Mouse (Mus musculus) heart, postnatal 0 days (tissue): Measurements from ENCODE around the gene Lrp2. TPM values are rescaled to one million over a fixed set of nuclear protein-coding genes. Genes with fewer than 3 reads are reported as not detected.

Source experiments
- ATAC-seq: fragments of 200-750 bp; cut with Nextera tagmentation; 2 replicates; pipeline ENCODE4 v1.8.0; 2017; ENCODE audit warnings: low read depth, moderate number of reproducible peaks, moderate library complexity; ENCODE audit not compliant: insufficient read depth
- DNase-seq: peaks from one replicate; pipeline ENCODE4 v3.0.0-alpha.2; 2016; ENCODE audit warnings: low spot score
- H3K27ac ChIP-seq: fragments of 300-500 bp; sonication (generic); 2 replicates; pipeline ENCODE4 v1.5.1; 2014; ENCODE audit warnings: low read depth, mild to moderate bottlenecking
- H3K27me3 ChIP-seq: fragments of 300-500 bp; sonication (generic); 2 replicates; pipeline ENCODE4 v1.6.1; 2014; ENCODE audit warnings: low read length, mixed read lengths; ENCODE audit not compliant: control insufficient read depth, insufficient read depth
- H3K36me3 ChIP-seq: fragments of 300-500 bp; sonication (generic); replicated peaks from 2 replicates; pipeline ENCODE4 v1.6.1; 2014; ENCODE audit warnings: low read length, mixed read lengths; ENCODE audit not compliant: control insufficient read depth, insufficient read depth
- H3K4me1 ChIP-seq: fragments of 300-500 bp; sonication (generic); 2 replicates; pipeline ENCODE4 v1.6.1; 2014; ENCODE audit warnings: antibody characterized with exemption; ENCODE audit not compliant: control insufficient read depth, insufficient read depth
- H3K4me2 ChIP-seq: fragments of 300-500 bp; sonication (generic); 2 replicates; pipeline ENCODE4 v1.6.1; 2014; ENCODE audit warnings: low read depth, mild to moderate bottlenecking, low read length, moderate library complexity
- H3K4me3 ChIP-seq: fragments of 300-500 bp; sonication (generic); 2 replicates; pipeline ENCODE4 v1.5.1; 2014; ENCODE audit warnings: low read depth, low read length
- H3K9ac ChIP-seq: fragments of 300-500 bp; sonication (generic); replicated peaks from 2 replicates; pipeline ENCODE4 v1.6.1; 2014; ENCODE audit warnings: low read depth, low read length, mixed read lengths
- H3K9me3 ChIP-seq: fragments of 300-500 bp; sonication (generic); replicated peaks from 2 replicates; pipeline ENCODE4 v1.6.1; 2016; ENCODE audit warnings: low read length; ENCODE audit not compliant: control insufficient read depth
- CTCF ChIP-seq: IDR thresholded peaks from 2 replicates; pipeline ENCODE4 v1.5.1; 2016; ENCODE audit warnings: antibody characterized with exemption, control low read depth, low read depth
- EP300 ChIP-seq: IDR thresholded peaks from 2 replicates; pipeline ENCODE4 v1.6.1; 2016; ENCODE audit warnings: antibody characterized with exemption, low read depth
- WGBS: fragments of 180-500 bp; shearing (Covaris S2); extraction: QIAGEN DNeasy Blood & Tissue Kit; methylation state at CpG from one replicate; pipeline ENCODE4 v1.1.7; 2014; 5-methylcytosine and 5-hydroxymethylcytosine counted together
- polyA plus RNA-seq: library from polyadenylated mRNA; unstranded; fragments of >200 nt; fragmentation: Nextera tagmentation; extraction: Ambion mirVana; gene quantifications from 2 replicates; pipeline ENCODE4 v1.2.1, GENCODE M21; 2015
- total RNA-seq: library from RNA; depleted of rRNA; stranded (reverse); fragments of >200 nt; gene quantifications from 2 replicates; pipeline ENCODE4 v1.2.3, GENCODE M21; 2014; ENCODE audit warnings: low replicate concordance

Lrp2 gene
- total and polyA plus RNA-seq, 2 experiments from 2014 or later = 0.23 to 3.2 TPM

- Histone ChIP-seq H3K27ac (no peak overlapping the region), H3K4me3 (no peak overlapping the region), H3K4me2 (no peak overlapping the region), H3K36me3 (no peaks in the 10 kb centered on the region), H3K27me3 (no peaks in the 10 kb centered on the region), H3K4me1 (0 out of 2 replicates have a peak, but pooled peaks cover 5% of the 10 kb centered on the region), H3K9me3 (no peaks in the 10 kb centered on the region), H3K9ac (no peak overlapping the region)
- ATAC-seq = peak; percentile 41; the same call in 1 of the 2 replicates
- TF ChIP-seq CTCF = peak; percentile 36
- TF ChIP-seq EP300 = no peak
- WGBS = 78% methylated on average over 4 of the region's 4 CpGs
- DNase-seq = peak; percentile 19
Measured at GRCm38 (mm10) chr2:69471837-69472236, 114.0 kb downstream of the Lrp2 start.

- TF ChIP-seq CTCF (no peak), EP300 (no peak)
- no peaks in the 10 kb centered on the region for H3K36me3 ChIP-seq
- no peak overlapping the region for H3K4me2 ChIP-seq
- H3K27me3 ChIP-seq = no peaks in the 10 kb centered on the region
- no peak overlapping the region for H3K9ac ChIP-seq
- no peaks in the 10 kb centered on the region for H3K4me1 ChIP-seq
- ATAC-seq (no peak), DNase-seq (no peak)
- H3K4me3 ChIP-seq = no peak overlapping the region
- 61% methylated on average over 6 of the region's 6 CpGs for WGBS
- H3K9me3 ChIP-seq = no peaks in the 10 kb centered on the region
- H3K27ac ChIP-seq = no peak overlapping the region
Measured at GRCm38 (mm10) chr2:69463609-69464008, 122.3 kb downstream of the Lrp2 start.

GRCm38 (mm10) chr2:69459481-69459880, 126.4 kb downstream of the Lrp2 start:
- Histone ChIP-seq H3K27me3 (no peaks in the 10 kb centered on the region), H3K9me3 (no peaks in the 10 kb centered on the region), H3K4me3 (no peak overlapping the region), H3K36me3 (no peaks in the 10 kb centered on the region), H3K4me2 (no peak overlapping the region), H3K9ac (no peak overlapping the region), H3K27ac (no peak overlapping the region), H3K4me1 (no peaks in the 10 kb centered on the region)
- TF ChIP-seq EP300 = no peak
- TF ChIP-seq CTCF = no peak
- DNase-seq (no peak), ATAC-seq (no peak)
- 89% methylated on average over 17 of the region's 17 CpGs for WGBS

- Histone ChIP-seq H3K9ac (no peak overlapping the region), H3K27me3 (no peaks in the 10 kb centered on the region), H3K27ac (no peak overlapping the region), H3K4me3 (no peak overlapping the region), H3K4me1 (no peaks in the 10 kb centered on the region), H3K9me3 (no peaks in the 10 kb centered on the region), H3K36me3 (no peaks in the 10 kb centered on the region), H3K4me2 (no peak overlapping the region)
- ATAC-seq = no peak
- no peak for TF ChIP-seq EP300
- no peak for TF ChIP-seq CTCF
- no peak for DNase-seq
- 72% methylated on average over 5 of the region's 5 CpGs for WGBS
Measured at GRCm38 (mm10) chr2:69451128-69451527, 134.7 kb downstream of the Lrp2 start.

- Histone ChIP-seq H3K27me3 (no peaks in the 10 kb centered on the region), H3K4me1 (no peaks in the 10 kb centered on the region), H3K4me3 (no peak overlapping the region), H3K36me3 (no peaks in the 10 kb centered on the region), H3K9me3 (no peaks in the 10 kb centered on the region), H3K9ac (no peak overlapping the region), H3K4me2 (no peak overlapping the region), H3K27ac (no peak overlapping the region)
- ATAC-seq (no peak), DNase-seq (no peak)
- 65% methylated on average over 4 of the region's 4 CpGs for WGBS
- TF ChIP-seq CTCF (no peak), EP300 (no peak)
Measured at GRCm38 (mm10) chr2:69448581-69448980, 137.3 kb downstream of the Lrp2 start.

- Histone ChIP-seq H3K4me2 (no peak overlapping the region), H3K27me3 (no peaks in the 10 kb centered on the region), H3K27ac (no peak overlapping the region), H3K4me1 (no peaks in the 10 kb centered on the region), H3K4me3 (no peak overlapping the region), H3K36me3 (no peaks in the 10 kb centered on the region), H3K9ac (no peak overlapping the region), H3K9me3 (no peaks in the 10 kb centered on the region)
- no peak for ATAC-seq
- TF ChIP-seq CTCF = no peak
- no peak for TF ChIP-seq EP300
- no peak for DNase-seq
- 57% methylated on average over 4 of the region's 4 CpGs for WGBS
Measured at GRCm38 (mm10) chr2:69445896-69446472, 139.9 kb downstream of the Lrp2 start.
